Mouse (Mus musculus): ENCODE results near the gene Tmem131.

GRCm38 (mm10) chr1:36938348-36938747 lies 5.1 kb downstream of the Tmem131 start:
- TF ChIP-seq GATA1 (IDR thresholded peaks at IDR 0.05; ENCODE audit: borderline replicate concordance, low read length) (no peak), FLI1 (IDR thresholded peaks at IDR 0.05; ENCODE audit: low read length) (no peak)
